Mouse (Mus musculus) naive thymus-derived CD4-positive, alpha-beta T cell, adult 5 months (primary cell): Measurements from ENCODE around the gene Cldn14. TPM values are rescaled to one million over a fixed set of nuclear protein-coding genes. Genes with fewer than 3 reads are reported as not detected.

Source experiments
- polyA plus RNA-seq: library from polyadenylated mRNA; unstranded; fragments of 100-300 nt; shearing (Covaris generic); gene quantifications from one replicate; pipeline ENCODE4 v1.2.1, GENCODE M21; 2017

Cldn14 gene
- not detected for polyA plus RNA-seq

DNA sequence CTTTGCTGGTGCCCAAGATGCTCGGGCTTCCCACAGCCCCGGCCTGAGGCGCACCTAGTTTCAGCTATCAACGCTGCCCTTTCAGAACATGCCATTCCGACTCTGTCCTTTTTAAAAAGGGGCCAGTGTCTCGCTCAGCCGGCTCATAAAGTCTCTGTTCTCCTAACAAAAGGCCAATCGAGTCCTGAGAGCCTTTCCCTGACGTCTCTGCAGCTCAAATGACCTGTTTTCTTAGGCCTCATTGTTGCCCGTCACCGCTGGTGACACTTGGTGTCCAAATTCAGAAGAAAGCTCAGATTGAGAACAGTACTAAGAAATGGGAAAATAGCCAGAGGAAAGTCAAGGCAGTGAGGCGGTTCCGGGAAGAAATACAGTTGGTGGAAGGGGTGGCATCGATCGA lies at the start of gene Cldn14:
Cldn14 (minus strand) TSS at position 101 of the 400 bp plus-strand sequence.

DNA sequence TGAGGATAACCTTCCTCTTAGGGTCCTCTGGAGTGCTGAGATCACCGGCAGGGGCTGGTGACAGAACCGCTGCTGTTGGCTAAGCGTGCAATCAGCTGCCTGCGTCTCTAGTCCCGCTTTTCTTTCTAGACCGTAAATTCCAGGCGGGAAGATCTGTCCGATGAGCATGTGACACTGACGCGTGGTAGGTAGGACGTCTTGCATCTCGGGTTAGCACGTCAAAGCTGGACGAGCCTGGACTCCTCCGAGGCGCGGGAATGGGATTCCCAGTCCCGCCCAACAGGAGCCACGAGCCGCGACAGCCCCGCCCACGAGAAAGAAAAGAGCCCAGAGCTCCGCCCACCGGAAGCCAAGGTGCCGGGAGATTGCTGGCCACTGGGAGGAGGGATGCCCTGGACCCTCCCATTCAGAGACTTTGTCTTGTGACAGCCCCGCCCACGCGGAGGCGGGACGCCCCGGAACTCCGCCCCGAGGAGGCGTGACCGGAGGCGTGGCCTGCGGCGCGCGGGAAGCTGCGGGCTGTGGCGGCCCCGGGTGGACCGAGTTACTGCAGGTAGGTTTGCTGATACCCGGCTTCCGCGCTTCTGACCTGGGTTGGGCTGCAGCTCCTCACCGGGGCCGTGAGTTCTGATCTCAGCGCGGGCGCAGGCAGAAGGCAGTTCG lies 125.1 kb downstream of the Cldn14 start, which contains the start of gene Chaf1b:
Chaf1b (plus strand) TSS at position 479 of the 663 bp plus-strand sequence.

Other genes with a start within 250 kb of the Cldn14 start
- 78.5 TPM for gene Morc3, start 176.7 kb downstream of the Cldn14 start, polyA plus RNA-seq
- 16.4 TPM for gene Chaf1b, start 124.9 kb downstream of the Cldn14 start, polyA plus RNA-seq
- gene Sim2, start 76.1 kb upstream of the Cldn14 start, polyA plus RNA-seq = not detected